Mouse (Mus musculus) lung, postnatal 25 days (tissue): Measurements from ENCODE around the gene Copa.

Experiments used
- DNase-seq: peaks from one replicate; pipeline ENCODE4 v3.0.0; 2022; ENCODE audit warnings: low spot score

The Copa gene

DNA sequence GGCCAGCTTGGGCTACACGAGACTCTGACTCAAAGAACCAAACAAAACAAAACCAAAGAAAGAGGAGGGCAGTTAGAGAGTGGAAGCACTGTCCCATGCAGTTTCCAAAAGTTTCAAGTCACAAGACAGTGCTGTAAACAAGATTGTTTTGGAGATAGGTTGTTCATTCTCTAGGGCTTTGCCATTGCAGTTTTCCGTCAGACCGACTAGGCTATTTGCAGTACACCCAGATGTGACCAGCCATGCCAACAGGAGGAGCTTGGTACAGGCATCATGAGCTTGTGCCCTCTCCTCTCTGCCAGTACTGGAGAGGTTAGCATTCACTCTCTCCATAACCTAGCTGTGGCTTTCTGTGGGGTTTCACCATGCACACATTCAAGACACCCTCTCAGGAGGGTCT, 11.2 kb downstream of the Copa start:
- no peak for DNase-seq

DNA sequence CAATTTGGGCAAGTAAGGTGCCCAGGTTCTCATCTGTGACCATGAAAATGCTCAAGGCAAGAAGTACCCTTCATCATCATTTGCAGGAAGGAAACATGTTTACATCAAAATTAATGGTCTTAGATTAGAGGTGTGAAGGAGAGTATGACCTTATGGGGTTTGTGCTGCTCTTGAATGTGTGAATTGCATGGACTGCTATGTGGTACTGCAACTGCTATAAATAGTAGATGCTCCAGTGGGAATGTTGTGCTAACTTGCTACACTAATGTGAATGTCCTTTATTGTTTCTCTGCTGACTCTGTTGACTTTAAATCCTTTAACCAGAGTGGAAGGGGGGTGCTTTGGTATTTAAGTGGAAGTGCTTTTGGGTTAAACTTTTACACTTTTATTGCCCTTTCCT, 12.0 kb downstream of the Copa start:
- DNase-seq, result no peak

DNA sequence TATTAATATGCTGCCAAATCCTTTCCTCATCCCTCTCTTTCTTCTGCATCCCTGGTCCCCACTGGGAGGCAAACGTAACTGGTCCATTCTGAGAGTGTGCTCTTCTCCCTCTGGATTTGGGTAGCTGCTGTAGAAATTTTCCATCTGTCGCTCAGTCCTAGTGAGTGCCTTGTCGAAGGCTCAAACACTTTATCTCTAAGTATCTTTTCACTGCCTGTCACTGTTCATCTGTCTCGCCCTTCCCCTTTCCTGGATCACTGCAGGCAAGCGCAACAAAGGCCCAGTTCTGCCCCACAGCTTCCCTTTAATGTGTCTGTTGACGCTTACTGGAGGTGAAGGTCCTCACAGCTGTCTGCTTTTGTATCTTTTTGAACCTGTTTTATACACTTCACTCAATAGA, 12.9 kb downstream of the Copa start:
- DNase-seq, result peak; percentile 7

DNA sequence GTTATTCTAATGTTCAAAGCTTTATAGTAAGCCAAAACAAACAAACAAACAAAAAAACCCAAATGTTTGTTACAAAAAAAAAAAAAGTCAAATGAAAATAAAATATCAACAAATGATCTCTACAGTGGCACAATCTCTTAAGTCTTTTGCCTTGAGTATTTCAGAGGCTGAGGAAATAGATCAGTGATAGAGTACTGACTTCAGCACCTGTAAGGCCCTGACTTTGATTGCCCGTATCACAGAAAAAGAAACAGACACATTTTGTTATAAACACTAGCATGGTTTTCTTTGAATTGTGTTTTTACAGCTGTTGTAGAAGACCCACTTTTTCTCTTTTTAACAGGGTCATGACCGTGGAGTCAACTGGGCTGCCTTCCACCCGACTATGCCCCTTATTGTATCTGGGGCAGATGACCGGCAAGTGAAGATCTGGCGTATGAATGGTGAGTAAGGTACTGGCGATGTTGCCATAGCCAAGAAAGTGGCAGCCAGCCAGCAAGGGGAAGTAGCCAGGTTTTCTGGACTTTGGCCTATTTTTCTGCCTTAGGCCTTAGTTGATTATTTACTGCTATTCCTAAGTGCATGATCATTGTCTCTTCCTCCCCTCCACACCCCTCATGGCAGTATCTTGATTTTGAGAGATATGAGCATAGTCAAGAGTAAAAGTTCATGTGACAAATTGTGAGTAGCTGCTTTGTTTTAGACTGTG, 17.1 kb downstream of the Copa start:
- no peak for DNase-seq

DNA sequence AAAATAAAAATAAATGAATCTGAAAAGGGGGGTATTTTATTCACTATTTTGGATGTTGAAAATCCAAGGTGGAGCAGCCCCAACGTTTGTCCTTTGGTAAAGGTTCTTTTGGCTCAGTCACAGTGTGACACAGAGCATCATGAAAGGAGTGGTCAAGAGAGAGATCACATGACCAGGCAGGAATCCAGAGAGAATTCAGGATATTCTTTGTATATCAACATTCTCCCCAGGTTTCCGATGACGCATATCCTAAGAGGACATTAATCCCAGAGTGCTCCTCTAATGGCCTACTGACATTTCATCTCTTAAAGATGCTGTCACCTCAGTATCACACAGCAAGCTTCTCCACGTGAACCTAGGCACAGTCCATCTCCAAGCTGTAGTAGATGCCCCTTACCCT, 21.3 kb downstream of the Copa start:
- peak; percentile 27 for DNase-seq

DNA sequence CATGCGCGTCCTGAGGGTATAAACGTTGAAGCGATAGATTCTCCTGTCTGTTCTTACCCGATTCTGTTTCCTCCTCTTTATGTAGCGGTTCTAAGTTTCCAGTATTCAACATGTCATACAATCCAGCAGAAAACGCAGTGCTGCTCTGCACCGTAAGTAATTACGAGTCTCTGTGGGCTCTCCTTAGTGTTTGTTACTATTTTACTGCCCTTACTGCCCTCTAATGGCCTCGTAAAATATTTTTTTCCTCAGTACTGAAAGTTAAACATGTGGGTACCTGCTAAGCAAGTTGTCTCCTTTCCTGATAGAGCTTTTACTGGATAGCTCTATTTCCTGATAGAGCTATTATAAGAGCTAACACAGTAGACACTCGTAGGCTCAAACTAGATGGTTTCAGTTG, 22.8 kb downstream of the Copa start:
- DNase-seq, result no peak

DNA sequence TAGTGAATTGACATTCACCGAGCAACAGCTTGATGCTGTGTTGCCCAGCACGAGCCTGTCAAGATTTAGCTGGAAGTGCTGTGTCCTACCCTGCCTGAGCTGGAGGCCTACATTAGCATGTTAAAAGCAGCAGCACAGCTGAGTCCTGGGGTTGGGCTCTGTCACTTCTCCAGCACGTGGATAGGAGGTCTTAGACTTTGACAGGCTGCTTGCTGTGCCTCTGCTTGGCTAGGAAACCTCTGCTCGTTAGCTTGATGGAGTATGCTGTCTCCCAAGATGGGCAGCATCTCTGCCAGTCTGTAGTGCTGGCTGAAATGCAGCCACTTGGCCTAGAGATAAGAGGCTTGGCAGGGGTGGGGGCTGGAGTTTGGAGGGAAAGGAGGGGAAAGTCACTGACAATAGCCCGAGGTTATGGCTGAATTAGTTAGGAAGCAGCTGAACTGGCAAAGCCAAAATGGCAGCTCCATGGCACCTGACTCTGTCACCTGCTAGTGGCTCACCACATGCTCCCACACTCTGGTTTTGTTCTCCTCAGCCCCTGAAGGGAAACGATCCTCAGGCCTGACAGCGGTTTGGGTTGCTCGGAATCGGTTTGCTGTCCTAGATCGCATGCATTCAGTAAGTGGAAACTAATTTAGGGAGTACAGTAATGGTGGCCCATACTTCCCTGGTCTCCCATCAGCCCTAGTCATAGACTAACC, 25.6 kb downstream of the Copa start:
- no peak for DNase-seq

DNA sequence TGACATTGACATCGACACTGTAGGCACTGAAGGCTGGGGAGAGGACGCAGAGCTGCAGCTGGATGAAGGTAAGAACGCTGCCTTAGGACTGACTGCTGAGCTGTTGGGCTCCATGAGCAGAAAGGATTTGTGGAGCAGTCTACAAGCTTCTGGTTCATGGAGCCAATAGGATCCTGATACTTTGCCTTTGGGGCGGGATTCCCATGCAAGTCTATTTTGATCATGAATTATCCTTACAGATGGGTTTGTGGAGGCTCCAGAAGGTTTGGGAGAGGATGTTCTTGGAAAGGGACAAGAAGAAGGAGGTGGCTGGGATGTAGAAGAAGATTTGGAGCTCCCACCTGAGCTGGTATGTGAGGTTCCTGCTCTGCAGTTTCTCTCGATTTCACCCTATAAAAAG, 34.6 kb downstream of the Copa start:
- DNase-seq, result no peak

DNA sequence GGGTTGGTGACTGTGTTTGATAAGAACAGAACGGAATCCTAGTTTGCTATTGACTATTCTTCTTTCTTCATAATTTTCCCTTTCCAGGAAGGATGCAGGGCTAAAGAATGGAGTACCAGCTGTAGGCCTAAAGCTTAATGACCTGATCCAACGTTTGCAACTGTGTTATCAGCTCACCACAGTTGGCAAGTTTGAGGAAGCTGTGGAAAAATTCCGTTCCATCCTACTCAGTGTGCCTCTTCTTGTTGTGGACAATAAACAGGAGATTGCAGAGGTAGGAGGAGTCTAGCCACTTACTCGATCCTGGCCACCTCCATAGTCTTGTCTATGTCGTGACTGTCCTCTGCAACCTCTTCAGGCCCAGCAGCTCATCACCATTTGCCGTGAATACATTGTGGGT, 36.8 kb downstream of the Copa start:
- no peak for DNase-seq

DNA sequence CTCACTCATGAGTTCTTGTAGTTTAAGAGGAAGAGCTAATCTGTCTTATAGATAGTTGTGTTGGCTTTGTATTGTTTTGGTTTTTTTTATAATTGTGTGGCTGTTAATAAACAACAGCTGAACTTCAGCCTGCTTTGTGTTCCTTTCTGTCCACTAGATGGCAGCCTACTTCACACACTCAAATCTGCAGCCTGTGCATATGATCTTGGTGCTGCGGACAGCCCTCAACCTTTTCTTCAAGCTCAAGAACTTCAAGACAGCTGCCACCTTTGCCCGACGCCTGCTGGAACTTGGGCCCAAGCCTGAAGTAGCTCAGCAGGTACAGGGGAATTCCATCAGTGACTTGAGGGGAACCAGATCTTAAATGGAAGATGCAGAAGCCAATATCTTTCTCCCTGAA, 37.4 kb downstream of the Copa start:
- peak; percentile 62 for DNase-seq

DNA sequence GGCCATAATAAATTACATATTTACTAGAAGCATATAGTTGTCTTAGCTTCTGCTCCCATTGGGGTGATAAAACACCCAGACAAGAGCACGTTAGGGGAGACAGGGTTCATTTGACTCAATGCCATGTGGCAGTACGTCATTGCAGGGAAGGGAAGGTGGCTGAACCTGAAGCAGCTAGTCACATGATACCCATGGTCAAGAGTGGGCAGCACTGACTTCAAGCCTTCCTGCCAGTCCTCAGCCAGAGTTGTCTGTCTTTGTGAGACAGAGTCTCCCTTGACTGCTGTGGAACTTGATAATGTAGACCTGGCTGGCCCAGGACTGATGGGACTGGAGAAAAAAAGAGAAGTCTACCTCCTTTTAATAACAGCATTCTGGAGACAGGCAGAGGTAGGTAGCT, 40.3 kb downstream of the Copa start:
- DNase-seq, result no peak

DNA sequence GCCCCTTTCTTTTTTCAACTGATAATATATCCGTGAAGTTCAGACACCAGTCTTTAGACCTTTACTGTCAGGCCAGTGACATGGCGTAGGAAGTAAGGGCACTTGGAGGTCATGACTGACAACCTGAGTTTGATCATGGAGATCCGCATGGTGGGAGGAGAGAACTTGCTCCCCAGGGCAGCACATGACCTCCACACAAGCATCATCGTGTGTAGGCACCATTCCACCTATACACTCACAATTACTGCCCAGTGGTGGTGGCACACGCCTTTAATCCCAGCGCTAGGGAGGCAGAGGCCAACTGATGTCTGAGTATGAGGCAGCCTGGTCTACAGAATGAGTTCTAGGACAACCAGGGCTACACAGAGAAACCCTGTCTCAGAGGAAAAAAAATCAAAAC, 42.2 kb downstream of the Copa start:
- DNase-seq, result no peak

DNA sequence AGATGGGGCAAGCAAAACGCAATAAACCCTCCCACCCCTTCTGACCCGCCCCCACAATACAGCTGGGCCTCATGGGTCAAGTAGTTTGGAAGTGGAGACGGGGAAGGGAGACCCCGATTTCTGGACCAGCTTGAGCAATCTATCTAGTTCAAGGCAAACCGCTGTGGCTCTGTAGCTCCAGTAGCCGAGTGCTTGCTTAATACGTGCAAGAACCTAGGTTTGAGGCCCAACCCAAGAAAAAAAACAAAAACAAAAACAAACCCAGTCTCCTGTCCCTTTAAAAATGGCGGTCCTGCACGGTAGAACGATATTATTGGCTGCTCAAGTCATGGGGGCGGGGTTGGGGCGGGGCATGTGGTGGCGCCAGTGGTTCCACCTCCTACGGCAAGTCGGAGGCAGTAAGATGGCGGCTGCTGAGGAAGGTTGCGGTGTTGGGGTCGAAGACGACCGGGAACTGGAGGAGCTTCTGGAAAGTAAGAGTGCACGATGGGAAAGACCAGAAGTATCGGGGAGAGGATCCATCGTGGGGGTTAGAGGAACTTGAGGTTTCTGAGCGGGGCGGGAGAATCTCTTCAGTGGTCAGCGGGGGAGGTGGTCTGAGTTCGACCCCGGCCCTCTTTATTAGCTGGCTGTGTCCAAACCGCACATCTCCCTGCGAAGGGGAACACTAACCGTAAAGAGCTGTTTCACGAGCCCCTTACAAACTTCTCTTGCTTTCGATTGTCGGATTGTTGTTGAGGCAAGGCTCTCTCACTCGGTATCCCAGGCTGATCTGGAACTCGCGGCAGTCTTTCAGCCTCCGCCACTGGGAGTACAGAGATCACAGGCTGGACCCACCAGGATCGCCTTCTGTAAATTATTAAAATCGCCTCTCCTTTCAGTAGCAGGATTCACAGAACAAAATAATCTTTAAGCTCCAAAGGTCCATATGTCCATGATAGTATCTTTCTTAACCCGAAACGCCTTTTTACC, 44.3 kb downstream of the Copa start, which contains the start of gene Pex19:
Gene Pex19 (plus strand): TSS at position 380 of the 972 bp plus-strand sequence.
- peak; percentile 77 for DNase-seq

DNA sequence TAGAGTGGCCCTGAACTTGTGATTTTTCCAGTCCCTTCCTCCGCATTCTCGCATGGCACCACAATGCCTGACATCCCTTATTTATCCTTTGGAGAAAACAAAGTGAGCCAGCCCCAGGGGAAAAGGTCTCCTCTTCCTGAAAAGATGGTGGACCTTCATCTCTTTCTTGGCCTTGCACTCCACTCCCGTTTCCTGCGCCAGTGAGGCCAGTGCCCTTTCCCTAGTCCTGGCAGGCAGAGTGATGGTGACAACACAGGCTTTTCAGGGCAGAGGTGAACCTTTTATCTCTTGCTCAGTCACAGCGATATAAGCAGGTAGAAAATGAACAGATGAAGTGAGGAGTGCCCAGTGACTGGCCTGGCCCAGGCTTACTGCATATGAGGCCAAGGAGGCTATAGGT, 45.2 kb downstream of the Copa start:
- no peak for DNase-seq

DNA sequence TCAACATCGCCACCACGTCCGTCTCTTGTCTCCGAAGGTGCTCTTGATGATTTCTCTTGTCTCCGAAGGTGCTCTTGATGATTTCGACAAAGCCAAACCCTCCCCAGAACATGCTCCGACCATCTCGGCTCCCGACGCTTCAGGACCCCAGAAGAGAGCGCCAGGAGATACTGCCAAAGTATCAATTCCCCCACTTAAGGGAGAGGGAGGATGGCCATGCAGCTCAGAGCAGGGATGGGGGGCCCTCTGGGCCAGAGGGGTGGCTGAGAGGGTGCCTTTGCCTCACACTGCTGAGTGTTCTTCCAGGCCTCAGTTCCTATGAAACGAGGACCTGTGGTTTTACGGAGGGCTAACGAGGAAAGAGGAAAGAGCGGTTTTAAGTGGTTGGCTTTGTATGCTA, 46.2 kb downstream of the Copa start:
- no peak for DNase-seq

DNA sequence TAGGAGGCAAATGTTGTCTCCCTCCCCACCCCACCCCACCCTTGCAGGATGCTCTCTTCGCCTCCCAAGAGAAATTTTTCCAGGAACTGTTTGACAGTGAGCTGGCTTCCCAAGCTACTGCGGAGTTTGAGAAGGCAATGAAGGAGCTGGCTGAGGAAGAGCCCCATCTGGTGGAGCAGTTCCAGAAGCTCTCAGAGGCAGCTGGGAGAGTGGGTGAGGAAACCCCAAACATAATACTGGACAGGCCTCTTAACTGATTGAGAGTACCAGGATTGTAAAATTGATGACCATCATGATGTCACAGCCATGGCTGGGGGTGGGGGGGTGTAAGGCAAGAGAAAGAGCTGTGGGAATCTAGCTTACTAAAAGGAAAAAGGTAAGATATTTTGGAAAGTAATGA, 46.8 kb downstream of the Copa start:
- no peak for DNase-seq

DNA sequence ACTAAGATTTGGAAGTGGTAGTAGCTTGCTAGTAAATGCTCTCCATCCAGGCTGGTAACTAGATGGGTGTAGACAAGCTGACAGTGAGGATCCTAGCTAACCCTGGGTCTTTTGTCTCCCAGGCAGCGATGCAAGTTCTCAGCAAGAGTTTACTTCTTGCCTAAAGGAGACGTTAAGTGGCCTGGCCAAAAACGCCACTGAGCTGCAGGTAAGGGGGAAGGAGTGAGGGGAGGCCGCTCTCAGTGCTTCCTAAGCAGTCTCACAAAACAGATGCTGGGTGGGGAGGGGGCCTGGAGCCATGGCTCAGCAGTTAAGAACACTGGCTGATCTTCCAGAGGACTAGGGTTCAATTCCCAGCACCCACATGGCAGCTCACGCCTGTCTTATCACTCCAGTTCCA, 47.5 kb downstream of the Copa start:
- DNase-seq, result no peak

DNA sequence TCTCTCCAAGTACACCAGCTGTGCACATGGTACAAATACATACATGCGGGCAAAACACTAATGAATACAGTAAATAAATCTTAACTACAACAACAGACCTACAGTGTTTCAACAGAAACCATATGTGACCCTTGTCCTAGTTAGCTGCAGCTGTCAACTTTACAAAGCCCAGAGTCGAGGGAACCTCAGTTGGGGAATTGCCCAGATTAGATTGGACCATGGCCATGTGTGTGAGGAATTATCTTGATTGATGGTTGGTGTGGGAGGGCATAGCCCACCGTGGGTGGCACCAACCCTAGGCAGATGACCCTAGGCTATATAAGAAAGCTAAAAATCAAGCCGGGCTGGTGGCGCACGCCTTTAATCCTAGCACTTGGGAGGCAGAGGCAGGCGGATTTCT, 50.0 kb downstream of the Copa start:
- no peak for DNase-seq

DNA sequence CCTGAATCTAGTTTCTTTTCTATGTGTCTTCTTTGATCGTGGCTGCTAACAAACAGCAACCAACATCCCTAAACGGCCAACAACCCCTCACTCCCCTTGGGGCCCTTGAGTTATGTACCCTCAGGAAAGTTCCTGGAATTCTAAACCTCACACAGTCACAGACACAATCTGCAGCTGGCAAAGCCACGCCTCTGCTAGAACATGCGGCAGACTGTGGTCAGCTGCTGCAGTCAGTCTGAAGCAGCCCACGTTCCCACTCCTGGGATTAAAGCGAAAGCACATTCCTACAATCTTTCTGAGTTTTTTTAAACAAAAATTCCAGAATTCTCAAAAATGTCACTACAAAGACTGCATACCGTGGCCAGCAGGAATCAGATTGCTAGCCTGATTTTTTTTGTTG, 51.2 kb downstream of the Copa start:
- DNase-seq, result no peak

DNA sequence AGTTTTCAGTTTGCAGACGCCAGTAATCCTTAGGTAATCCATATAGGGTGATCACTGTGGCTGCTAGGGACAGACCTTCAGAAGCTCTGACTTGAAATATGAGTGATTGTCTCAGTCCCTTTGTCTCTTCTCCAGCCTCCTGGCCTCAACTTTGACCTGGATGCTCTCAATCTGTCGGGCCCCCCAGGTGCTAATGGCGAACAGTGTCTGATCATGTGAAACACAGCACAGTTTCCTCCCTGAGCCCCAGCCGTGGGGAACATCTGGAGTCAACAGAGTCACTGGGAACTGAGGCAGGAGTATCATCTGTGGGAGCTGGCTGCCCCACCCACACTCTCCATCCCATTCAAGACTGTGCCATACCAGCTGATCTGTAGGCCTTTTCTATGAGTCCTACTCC, 51.7 kb downstream of the Copa start:
- no peak for DNase-seq

DNA sequence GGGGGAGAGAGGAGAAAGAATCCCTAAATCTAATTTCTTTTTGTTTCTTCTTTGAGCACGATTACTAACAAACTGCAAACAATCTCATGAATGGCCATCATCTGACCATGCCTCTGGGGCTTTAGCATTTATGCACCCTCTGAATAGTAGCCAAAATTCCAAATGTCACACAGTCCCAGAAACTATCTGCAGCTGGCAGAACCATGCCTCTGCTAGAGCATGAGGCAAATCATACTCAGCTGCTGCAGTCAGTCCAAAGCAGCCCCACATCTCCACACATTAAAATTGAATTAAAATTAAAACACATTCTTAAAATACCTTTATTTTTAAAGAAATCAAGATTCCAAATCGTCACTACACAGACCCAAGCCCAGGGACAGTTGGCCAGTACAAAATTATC, 57.8 kb downstream of the Copa start:
- no peak for DNase-seq

DNA sequence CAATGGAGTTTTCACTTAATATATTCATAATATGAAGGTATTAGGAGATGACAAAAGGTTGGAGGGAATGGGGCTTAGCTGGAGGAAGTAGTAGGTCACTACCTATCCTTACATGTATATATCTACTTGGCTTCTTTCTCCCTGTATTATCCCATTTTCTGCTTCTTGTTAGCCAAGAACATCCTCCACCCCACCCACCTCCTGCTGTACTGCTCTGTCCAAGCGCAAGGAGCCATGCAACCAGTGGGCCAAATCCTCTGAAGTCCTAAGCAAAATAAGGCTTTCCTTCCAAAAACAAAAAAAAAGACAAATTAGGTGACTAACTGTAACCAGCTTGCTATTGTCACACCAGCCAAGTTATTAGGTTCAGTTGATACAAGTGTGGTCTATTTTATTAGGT, 58.5 kb downstream of the Copa start:
- no peak for DNase-seq

DNA sequence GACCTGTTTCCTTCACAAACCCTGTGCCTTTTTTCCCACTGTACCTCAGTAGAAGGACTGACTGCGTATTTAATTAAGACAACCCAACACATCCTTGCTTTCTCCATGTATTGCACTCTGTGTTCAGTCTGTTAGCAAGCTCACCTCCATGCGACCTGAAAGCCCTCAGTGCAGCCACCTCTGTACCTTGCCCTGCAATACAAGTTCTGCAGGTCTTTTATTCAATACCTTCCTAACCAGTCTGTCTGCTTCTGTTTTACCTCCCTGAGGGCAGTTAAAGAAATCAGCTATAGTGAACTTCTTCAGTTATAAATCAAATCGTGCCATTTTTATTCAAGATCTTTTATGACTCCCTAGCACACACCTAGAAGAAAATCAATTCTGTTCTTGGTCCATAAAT, 59.2 kb downstream of the Copa start:
- DNase-seq, result no peak
